Mouse (Mus musculus) right cerebral cortex, postnatal 14 days (tissue): ENCODE measurements around the gene Rnf183.
A peak's percentile ranks its signal among the peaks of the same experiment; 100 is the strongest.

Experiments used
- DNase-seq: peaks from one replicate; pipeline ENCODE4 v3.0.0; 2022

Rnf183 gene

GRCm38 (mm10) chr4:62429616-62430015 is 5.4 kb downstream of the Rnf183 start:
- DNase-seq: no peak

- DNase-seq: no peak
Measured at GRCm38 (mm10) chr4:62427978-62428758, 6.9 kb downstream of the Rnf183 start.

DNA sequence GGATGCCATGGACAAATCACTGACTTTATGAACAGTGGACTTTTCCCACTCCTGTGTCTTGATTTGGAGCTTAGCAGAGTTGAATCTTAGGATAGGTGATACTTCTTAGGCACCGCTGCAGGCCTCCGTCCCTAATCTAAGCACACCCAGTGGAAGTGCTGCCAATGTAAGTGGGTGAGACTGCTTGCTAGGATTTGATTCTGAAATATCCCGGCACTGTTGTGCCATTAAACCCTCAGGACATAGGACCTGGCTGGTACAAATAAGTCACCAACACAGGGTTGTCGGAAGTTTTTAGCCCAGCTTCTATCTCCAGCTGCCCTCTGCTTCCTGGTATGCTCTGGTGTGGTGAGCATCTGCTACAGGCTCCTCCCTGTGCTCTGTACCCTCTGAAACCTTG is 9.2 kb downstream of the Rnf183 start:
- DNase-seq: no peak

DNA sequence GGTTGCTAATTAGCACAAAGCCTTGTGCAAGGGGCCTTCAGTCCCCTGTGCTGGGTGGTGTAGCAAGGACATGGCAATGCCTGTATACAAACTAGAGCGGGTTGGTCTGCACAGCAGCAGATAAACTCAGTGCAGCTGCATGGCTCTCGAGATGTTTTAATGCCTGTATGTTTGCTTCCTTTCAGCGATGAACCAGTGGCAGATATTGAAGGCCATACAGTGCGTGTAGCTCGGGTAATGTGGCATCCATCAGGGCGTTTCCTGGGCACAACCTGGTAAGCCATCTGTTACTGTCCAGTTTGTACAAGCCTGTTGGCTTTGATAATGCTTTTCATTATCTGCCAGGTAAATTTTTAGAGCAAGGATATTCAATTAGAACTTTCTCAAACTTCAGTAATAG is 16.0 kb downstream of the Rnf183 start:
- no peak for DNase-seq

DNA sequence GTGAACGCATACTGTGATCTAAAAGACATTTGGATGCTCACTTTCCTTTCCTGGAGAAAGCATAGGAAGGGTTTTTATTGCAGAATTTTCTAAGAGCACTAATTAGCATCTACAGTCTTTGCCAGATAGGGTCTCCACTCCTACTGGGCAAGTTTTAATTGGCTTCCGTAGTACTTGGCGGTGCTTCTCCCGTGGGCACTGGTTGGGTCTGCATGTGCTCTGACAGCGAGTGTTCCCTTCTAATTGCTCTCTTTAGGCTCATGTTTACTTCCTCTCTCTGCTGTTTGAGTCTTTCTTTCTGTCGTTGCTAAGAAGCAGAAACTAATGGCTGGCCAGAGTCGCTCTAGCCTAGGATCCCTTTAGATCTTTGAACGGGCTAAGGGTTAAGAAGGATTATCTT is 16.6 kb downstream of the Rnf183 start:
- DNase-seq: no peak

DNA sequence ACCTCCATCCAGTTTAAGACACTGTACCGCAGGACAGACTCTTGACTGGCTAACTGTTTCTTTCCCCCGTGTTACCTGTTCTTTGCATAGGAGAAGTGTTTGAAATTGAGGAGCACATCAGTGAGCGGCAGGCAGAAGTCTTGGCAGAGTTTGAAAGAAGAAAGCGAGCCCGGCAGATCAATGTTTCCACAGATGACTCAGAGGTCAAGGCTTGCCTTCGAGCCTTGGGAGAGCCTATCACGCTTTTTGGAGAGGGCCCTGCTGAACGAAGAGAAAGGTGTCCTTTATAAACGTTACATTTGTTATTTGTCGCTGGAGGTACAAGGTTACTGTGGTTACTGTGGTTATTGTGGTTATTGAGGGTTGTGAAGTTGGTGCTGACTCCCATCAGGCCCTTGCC is 23.4 kb downstream of the Rnf183 start:
- DNase-seq: no peak

GRCm38 (mm10) chr4:62410325-62410724 is 24.7 kb downstream of the Rnf183 start:
- DNase-seq: no peak

DNA sequence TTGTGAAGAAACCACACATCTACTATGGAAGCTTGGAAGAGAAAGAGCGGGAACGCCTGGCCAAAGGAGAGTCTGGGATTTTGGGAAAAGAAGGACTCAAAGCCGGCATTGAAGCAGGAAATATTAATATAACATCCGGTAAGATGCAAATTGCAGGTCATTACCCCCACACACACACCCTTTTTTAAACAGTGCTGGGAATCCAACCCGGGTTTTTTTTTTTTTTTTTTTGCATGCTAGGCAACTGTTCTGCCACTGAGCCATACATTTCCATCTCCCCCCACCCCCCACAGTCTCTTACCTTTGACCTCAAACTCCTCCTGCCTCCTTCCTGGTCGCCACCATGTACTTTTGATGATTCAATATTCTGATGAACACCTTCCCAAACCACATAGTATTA is 25.4 kb downstream of the Rnf183 start:
- DNase-seq: no peak

- DNase-seq: peak; percentile 97
Measured at GRCm38 (mm10) chr4:62408601-62409282, 26.3 kb downstream of the Rnf183 start, which contains the start of the genes Cdc26 and Prpf4. Gene Cdc26 (minus strand): TSS chr4:62408642. Gene Prpf4 (plus strand): TSS chr4:62408797.

DNA sequence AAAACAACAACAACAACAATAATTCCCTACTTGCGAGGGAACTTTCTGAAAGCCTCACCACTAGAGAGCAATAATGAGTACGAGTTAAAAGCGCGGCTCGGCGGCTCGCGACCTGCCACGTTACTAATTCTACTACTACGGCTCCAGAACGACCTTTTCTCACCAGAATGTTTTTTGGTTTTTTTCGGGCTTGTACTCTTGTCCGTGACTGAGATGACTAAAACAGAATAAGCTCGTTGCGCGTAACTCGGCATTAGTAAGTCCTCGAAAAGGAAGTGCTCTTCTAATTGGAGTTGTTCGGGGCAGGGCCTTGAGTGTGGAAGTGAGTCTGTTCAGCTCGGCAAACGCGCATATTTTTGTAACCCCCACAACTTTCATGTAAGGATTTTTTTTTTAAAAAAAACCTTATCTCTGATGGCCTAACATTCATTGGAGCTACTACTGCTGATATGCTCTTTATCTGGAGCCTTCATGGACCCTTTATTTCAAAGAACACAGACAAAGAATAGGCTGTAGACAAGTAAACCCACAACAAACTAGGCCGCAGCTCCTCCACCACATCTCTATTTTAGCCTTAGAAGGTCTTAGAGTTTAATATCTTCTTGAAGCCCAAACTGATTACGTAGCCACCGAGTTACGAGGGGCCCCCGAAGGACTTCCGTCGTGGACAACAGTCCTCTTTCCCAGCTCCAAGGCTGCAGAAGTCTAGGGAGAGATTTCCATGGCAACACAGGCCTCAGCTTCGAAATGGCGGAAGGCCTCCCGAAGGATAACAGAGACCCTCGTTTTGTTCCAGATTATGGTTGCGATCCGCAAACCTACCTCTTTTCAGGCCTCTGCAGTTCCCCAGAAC is 27.1 kb downstream of the Rnf183 start:
- peak; percentile 42 for DNase-seq

- no peak for DNase-seq
Measured at GRCm38 (mm10) chr4:62406133-62406532, 28.9 kb downstream of the Rnf183 start.

DNA sequence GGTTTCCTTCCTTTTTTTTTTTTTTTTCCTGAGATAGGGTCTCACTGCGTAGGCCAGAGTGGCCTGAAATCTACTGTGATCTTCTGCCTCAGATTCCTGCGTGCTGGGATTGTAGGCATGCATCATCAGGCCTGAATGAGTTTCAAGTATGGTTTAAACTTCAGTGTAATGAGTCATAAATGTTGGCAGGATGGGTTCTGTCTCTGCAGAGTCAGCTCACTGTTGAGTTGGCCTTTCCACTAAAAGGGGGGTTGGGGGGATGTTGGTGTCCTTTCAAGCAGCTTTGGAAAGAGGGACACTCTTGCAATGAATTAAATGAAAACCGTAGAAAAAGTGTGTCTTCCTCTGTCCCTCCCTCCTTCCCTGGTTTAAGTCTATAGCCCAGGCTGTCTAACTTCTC is 36.1 kb downstream of the Rnf183 start:
- DNase-seq: no peak

DNA sequence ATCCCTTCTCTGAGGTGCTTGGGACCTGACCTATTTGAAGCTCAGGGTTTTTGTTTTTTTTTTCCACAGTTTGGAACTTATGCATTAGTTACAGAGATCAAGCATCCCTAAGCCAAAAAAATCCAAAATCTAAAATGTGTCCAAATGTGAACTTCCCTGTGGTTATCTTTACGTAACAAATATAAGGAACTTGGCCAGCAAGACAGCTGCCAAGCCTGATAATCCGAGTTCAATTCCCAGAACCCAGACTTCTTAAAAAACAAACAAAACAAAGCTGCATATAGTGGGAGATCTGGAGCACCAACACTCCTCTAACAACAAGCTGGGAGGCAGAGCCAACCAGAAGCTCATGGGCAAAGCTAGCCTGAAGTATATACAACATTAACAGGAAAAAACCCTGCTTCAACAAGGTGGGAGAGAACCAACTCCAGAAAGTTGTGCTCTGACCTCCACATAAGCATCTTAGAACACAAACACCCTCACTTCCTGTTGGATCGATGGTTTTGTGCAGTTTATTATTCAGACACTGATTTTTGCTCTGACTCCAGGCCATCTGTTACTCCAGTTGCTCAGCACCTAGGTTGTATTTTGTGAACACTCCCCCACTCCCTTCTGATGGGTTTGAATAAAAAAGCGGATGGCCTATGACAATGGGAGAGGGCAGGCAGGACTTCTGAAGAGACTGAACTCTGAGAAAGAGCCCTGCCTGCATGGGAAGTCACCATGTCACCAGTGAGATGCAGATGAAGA is 37.3 kb downstream of the Rnf183 start:
- no peak for DNase-seq

GRCm38 (mm10) chr4:62395806-62396205 is 39.2 kb downstream of the Rnf183 start:
- DNase-seq: no peak

DNA sequence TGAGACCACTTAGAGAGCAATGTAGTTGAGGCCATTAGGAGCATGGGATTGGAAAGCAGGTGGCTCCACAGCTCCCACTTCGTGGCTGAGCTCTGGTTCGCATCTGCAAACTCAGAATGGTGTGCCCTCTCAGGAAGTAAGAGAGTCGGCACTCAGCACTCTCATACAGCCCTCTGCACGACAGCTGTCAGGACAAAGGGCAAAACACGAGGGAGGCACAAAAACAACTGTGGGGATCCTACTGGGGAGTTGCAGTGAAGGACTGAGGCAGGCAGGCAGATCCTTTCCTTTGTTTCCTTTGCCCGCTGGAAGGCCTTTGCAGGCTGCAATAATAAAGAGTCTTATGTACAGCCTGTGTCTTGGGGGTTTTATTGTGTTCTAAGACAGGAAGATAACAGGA is 41.6 kb downstream of the Rnf183 start:
- no peak for DNase-seq

- no peak for DNase-seq
Measured at GRCm38 (mm10) chr4:62391892-62392291, 43.2 kb downstream of the Rnf183 start.

GRCm38 (mm10) chr4:62389592-62390512 is 45.2 kb downstream of the Rnf183 start:
- no peak for DNase-seq

DNA sequence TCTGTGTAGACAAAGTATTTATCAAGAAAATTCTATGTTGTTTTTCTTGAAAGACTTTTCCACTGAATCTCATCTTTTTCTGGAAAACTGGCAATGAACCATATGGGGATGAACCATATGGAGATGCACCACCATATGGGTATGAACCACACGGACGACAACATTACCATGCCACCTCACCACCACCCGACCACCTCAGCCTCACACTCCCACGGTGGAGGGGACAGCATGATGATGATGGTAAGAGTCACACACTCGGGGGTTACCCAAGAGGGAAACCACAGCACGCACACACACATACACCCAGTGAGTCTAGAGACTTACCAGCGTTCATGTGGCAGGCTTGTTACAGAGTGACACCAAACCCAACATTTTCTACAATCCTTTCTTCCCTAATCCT is 49.6 kb downstream of the Rnf183 start:
- no peak for DNase-seq

DNA sequence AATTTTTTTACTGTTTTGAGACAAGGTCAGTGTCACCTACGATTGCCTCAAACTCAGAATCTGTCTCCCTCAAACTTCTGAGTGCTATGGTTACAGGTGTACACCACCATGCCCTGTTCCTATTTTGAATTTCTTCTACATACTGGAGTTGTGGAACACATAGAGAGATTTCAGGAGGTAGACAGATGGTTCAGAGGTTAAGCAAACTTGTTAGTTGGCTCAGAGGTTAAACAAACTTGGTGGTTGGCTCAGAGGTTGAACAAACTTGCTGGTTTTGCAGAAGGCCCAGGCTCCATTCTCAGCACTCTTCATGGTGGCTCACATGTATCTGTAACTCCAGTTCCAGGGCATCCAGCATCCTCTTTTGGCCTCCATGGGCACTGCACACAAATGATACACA is 50.9 kb downstream of the Rnf183 start:
- no peak for DNase-seq

GRCm38 (mm10) chr4:62383752-62384151 is 51.3 kb downstream of the Rnf183 start:
- no peak for DNase-seq

DNA sequence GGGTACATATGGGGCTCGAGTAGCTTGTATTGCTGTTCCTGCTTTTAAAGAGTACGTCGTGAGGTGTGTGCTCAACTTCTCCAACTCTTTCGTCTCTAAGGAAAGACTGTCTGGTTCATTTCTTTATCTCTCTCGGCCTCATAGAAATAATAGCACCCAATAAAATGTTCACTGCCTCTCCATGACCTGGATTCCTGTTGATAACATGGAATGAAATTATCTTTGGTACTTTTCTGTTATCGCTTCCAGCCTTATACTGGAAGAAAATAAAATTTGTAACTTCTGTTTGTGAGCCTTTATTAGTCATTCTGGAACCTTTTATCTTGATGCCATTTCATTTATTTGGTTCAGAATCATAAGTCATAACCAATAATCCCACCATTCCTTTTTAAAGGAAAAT is 51.8 kb downstream of the Rnf183 start:
- DNase-seq: no peak
